Mouse (Mus musculus) small intestine, adult 2 months (tissue): ENCODE results near the gene Rere.

Experiments
- CTCF ChIP-seq: fragments of 200-500 bp; IDR thresholded peaks from 2 replicates; pipeline ENCODE4 v1.5.1; 2012; ENCODE audit warnings: low read depth, mild to moderate bottlenecking, control low read depth, inconsistent platforms, low read length, moderate library complexity, mixed read lengths; ENCODE audit not compliant: insufficient replicate concordance, insufficient read length; ENCODE audit errors: extremely low read depth
- POLR2A ChIP-seq: fragments of 200-500 bp; IDR thresholded peaks from 2 replicates; pipeline ENCODE4 v1.6.1; 2012; ENCODE audit warnings: low read depth, mild to moderate bottlenecking, control low read depth, inconsistent platforms, low read length, moderate library complexity

GRCm38 (mm10) chr4:150591602-150592001, 310.2 kb downstream of the Rere start:
- TF ChIP-seq CTCF (no peak), POLR2A (no peak)
